Mouse (Mus musculus) liver, embryonic 12.5 days (tissue): ENCODE measurements around the gene Fam177a. TPM values are rescaled to one million over a fixed set of nuclear protein-coding genes. Genes with fewer than 3 reads are reported as not detected.
"Not testable (repeated sequence)": the region's sequence is repeated elsewhere in the genome, so short reads cannot be mapped to it uniquely, and the experiment has no call there.

ENCODE experiments used
- ATAC-seq: fragments of 200-750 bp; cut with Nextera tagmentation; 2 replicates; pipeline ENCODE4 v1.8.0; 2017; ENCODE audit warnings: moderate number of reproducible peaks, mild to moderate bottlenecking, moderate library complexity
- H3K27ac ChIP-seq: fragments of 300-500 bp; sonication (generic); 2 replicates; pipeline ENCODE4 v1.5.1; 2016; ENCODE audit warnings: mild to moderate bottlenecking
- H3K27me3 ChIP-seq: fragments of 300-500 bp; sonication (generic); replicated peaks from 2 replicates; pipeline ENCODE4 v1.6.1; 2016; ENCODE audit warnings: mild to moderate bottlenecking, moderate library complexity
- H3K36me3 ChIP-seq: fragments of 300-500 bp; sonication (generic); 2 replicates; pipeline ENCODE4 v1.6.1; 2016; ENCODE audit warnings: mild to moderate bottlenecking, moderate library complexity
- H3K4me1 ChIP-seq: fragments of 300-500 bp; sonication (generic); 2 replicates; pipeline ENCODE4 v1.6.1; 2016
- H3K4me2 ChIP-seq: fragments of 300-500 bp; sonication (generic); 2 replicates; pipeline ENCODE4 v1.6.1; 2016; ENCODE audit warnings: mild to moderate bottlenecking, moderate library complexity
- H3K4me3 ChIP-seq: fragments of 300-500 bp; sonication (generic); 2 replicates; pipeline ENCODE4 v1.5.1; 2016; ENCODE audit warnings: mild to moderate bottlenecking, moderate library complexity
- H3K9ac ChIP-seq: fragments of 300-500 bp; sonication (generic); 2 replicates; pipeline ENCODE4 v1.6.1; 2016; ENCODE audit warnings: mild to moderate bottlenecking, moderate library complexity
- H3K9me3 ChIP-seq: fragments of 300-500 bp; sonication (generic); replicated peaks from 2 replicates; pipeline ENCODE4 v1.6.1; 2016; ENCODE audit warnings: mild to moderate bottlenecking, moderate library complexity
- WGBS: fragments of 180-500 bp; shearing (Covaris S2); methylation state at CpG from one replicate; pipeline ENCODE4 v1.1.7; 2016; ENCODE audit not compliant: insufficient replicate concordance; 5-methylcytosine and 5-hydroxymethylcytosine counted together
- polyA plus RNA-seq: library from polyadenylated mRNA; unstranded; fragments of >200 nt; fragmentation: Nextera tagmentation; extraction: Ambion mirVana; gene quantifications from 2 replicates; pipeline ENCODE4 v1.2.1, GENCODE M21; 2016

Gene Fam177a
- polyA plus RNA-seq, result 11.8 and 14.4 TPM in 2 replicates

- peak; percentile 97 for ATAC-seq
- H3K9ac ChIP-seq, H3K9me3 ChIP-seq, H3K4me2 ChIP-seq, H3K27me3 ChIP-seq, H3K36me3 ChIP-seq, H3K4me1 ChIP-seq, H3K4me3 ChIP-seq, H3K27ac ChIP-seq: not testable (repeated sequence)
- no CpG with 5 or more reads among the region's 40 CpGs for WGBS
These were observed at the start of gene Fam177a for GRCm38 (mm10) chr12:55124242-55124641. Fam177a (plus strand) TSS chr12:55124469.

- peaks cover 8% of the 10 kb centered on the region; the same call in 1 of the 2 replicates for H3K36me3 ChIP-seq
- H3K27me3 ChIP-seq, result no peaks in the 10 kb centered on the region
These were observed 49.0 kb upstream of the Fam177a start for GRCm38 (mm10) chr12:55075296-55075695.

GRCm38 (mm10) chr12:55078706-55079105 lies 45.6 kb upstream of the Fam177a start:
- H3K4me1 ChIP-seq, result peaks cover 35% of the 10 kb centered on the region
- H3K27ac ChIP-seq, H3K36me3 ChIP-seq, ATAC-seq, H3K27me3 ChIP-seq, H3K9me3 ChIP-seq: not testable (repeated sequence)
- peak overlapping the region; percentile 27 for H3K4me3 ChIP-seq
- WGBS, result 29% methylated on average over 2 of the region's 2 CpGs
- H3K9ac ChIP-seq, result peak overlapping the region; percentile 31; the same call in 1 of the 2 replicates
- peak overlapping the region; percentile 74 for H3K4me2 ChIP-seq

More at GRCm38 (mm10) chr12:55075296-55075695, 49.0 kb upstream of the Fam177a start:
- no peak overlapping the region for H3K4me2 ChIP-seq
- no peak overlapping the region for H3K4me3 ChIP-seq
- 87% methylated on average over 2 of the region's 2 CpGs for WGBS
- H3K27ac ChIP-seq, result no peak overlapping the region
- ATAC-seq, result no peak
- H3K4me1 ChIP-seq, result peaks cover 48% of the 10 kb centered on the region
- no peaks in the 10 kb centered on the region for H3K9me3 ChIP-seq
- no peak overlapping the region for H3K9ac ChIP-seq

- peak; percentile 97 for ATAC-seq
These were observed 44.3 kb upstream of the Fam177a start, which contains the start of the genes 2700097O09Rik and Srp54a for GRCm38 (mm10) chr12:55079726-55080600. 2700097O09Rik (minus strand) TSS chr12:55080110. Srp54a (plus strand) TSS chr12:55080262.

GRCm38 (mm10) chr12:55080601-55080942 lies 43.7 kb upstream of the Fam177a start:
- H3K4me2 ChIP-seq, result peak overlapping the region; percentile 74
- H3K27me3 ChIP-seq, H3K36me3 ChIP-seq, H3K9me3 ChIP-seq: not testable (repeated sequence)
- peak overlapping the region; percentile 85 for H3K4me3 ChIP-seq
- H3K27ac ChIP-seq, result peak overlapping the region; percentile 89
- H3K9ac ChIP-seq, result peak overlapping the region; percentile 92
- peaks cover 20% of the 10 kb centered on the region; the same call in 1 of the 2 replicates for H3K4me1 ChIP-seq
- peak; percentile 38 for ATAC-seq
- WGBS, result 1% methylated on average over 25 of the region's 25 CpGs

More at GRCm38 (mm10) chr12:55079726-55080600, 44.3 kb upstream of the Fam177a start, which contains the start of the genes 2700097O09Rik and Srp54a:
- H3K9me3 ChIP-seq, H3K27me3 ChIP-seq, H3K36me3 ChIP-seq: not testable (repeated sequence)
- H3K9ac ChIP-seq, result peak within 1 kb of the TSS; percentile 92
- under 1% methylated on average over 60 of the region's 60 CpGs for WGBS
- peak within 1 kb of the TSS; percentile 89 for H3K27ac ChIP-seq
- H3K4me2 ChIP-seq, result peak within 1 kb of the TSS; percentile 74
- peak within 1 kb of the TSS; percentile 85 for H3K4me3 ChIP-seq
- H3K4me1 ChIP-seq, result peaks cover 23% of the 10 kb centered on the region; the same call in 1 of the 2 replicates

GRCm38 (mm10) chr12:55092127-55092526 lies 32.1 kb upstream of the Fam177a start:
- 100% methylated on average over 1 of the region's 7 CpGs for WGBS
- not testable (repeated sequence) for H3K27me3 ChIP-seq, H3K4me1 ChIP-seq, H3K27ac ChIP-seq, H3K9ac ChIP-seq, ATAC-seq, H3K36me3 ChIP-seq, H3K4me2 ChIP-seq, H3K9me3 ChIP-seq, H3K4me3 ChIP-seq

- ATAC-seq, H3K4me1 ChIP-seq, H3K36me3 ChIP-seq, H3K4me2 ChIP-seq, H3K27me3 ChIP-seq, H3K4me3 ChIP-seq, H3K9ac ChIP-seq, H3K9me3 ChIP-seq, H3K27ac ChIP-seq: not testable (repeated sequence)
- no CpG with 5 or more reads among the region's 7 CpGs for WGBS
These were observed 11.7 kb upstream of the Fam177a start for GRCm38 (mm10) chr12:55112616-55113015.

- H3K9me3 ChIP-seq, H3K4me2 ChIP-seq, H3K27me3 ChIP-seq, H3K27ac ChIP-seq, H3K9ac ChIP-seq, H3K36me3 ChIP-seq, H3K4me1 ChIP-seq, H3K4me3 ChIP-seq: not testable (repeated sequence)
- WGBS, result no CpG with 5 or more reads among the region's 18 CpGs
- ATAC-seq, result peak; percentile 78
These were observed 462 bp downstream of the Fam177a start for GRCm38 (mm10) chr12:55124731-55125130.

- H3K27me3 ChIP-seq, H3K4me3 ChIP-seq, H3K9me3 ChIP-seq, H3K4me2 ChIP-seq, ATAC-seq, H3K36me3 ChIP-seq, H3K4me1 ChIP-seq, H3K9ac ChIP-seq, H3K27ac ChIP-seq: not testable (repeated sequence)
- no CpG with 5 or more reads among the region's 6 CpGs for WGBS
These were observed 11.3 kb downstream of the Fam177a start for GRCm38 (mm10) chr12:55135540-55135939.

- not testable (repeated sequence) for H3K27ac ChIP-seq, H3K4me1 ChIP-seq, H3K4me2 ChIP-seq, H3K36me3 ChIP-seq, H3K4me3 ChIP-seq, H3K9ac ChIP-seq, H3K9me3 ChIP-seq, H3K27me3 ChIP-seq
- no CpG with 5 or more reads among the region's 6 CpGs for WGBS
- ATAC-seq, result peak; percentile 65
These were observed 13.6 kb downstream of the Fam177a start for GRCm38 (mm10) chr12:55137859-55138258.

GRCm38 (mm10) chr12:55154559-55155448 lies 30.5 kb downstream of the Fam177a start, which contains the start of gene Srp54b:
Srp54b (plus strand) TSS chr12:55155104.
- not testable (repeated sequence) for H3K27ac ChIP-seq, H3K4me2 ChIP-seq, H3K36me3 ChIP-seq, H3K4me1 ChIP-seq, H3K9me3 ChIP-seq, H3K27me3 ChIP-seq
- peak; percentile 97 for ATAC-seq
- Histone ChIP-seq H3K4me3 (peak within 1 kb of the TSS; percentile 48), H3K9ac (peak within 1 kb of the TSS; percentile 48; the same call in 1 of the 2 replicates)
- no CpG with 5 or more reads among the region's 57 CpGs for WGBS

- peak overlapping the region; percentile 48; the same call in 1 of the 2 replicates for H3K9ac ChIP-seq
- ATAC-seq, result peak; percentile 42
- not testable (repeated sequence) for H3K27ac ChIP-seq, H3K4me1 ChIP-seq, H3K27me3 ChIP-seq, H3K9me3 ChIP-seq, H3K36me3 ChIP-seq, H3K4me2 ChIP-seq
- H3K4me3 ChIP-seq, result peak overlapping the region; percentile 48
- WGBS, result 3% methylated on average over 12 of the region's 24 CpGs
These were observed 31.1 kb downstream of the Fam177a start for GRCm38 (mm10) chr12:55155449-55155783.
